Mouse (Mus musculus) gastrocnemius, postnatal 4 days (tissue): Measurements from ENCODE around the gene Psapl1. TPM values are rescaled to one million over a fixed set of nuclear protein-coding genes. Genes with fewer than 3 reads are reported as not detected.
"Not testable (repeated sequence)": the region's sequence is repeated elsewhere in the genome, so short reads cannot be mapped to it uniquely, and the experiment has no call there.

Source experiments
- DNase-seq, 2 experiments: peaks; one replicate each; pipeline ENCODE4 v3.0.0; 2021 to 2022; ENCODE audit warnings: low spot score in 2 of 2, mixed read lengths in 2 of 2
- total RNA-seq, 2 experiments: library from RNA; stranded (reverse); gene quantifications; 2 replicates each; pipeline ENCODE4 v1.2.3; 2021

The Psapl1 gene
- total RNA-seq, 2 experiments from 2014 or later = 0.13 TPM; not detected in 1

- DNase-seq = no peak
Measured at GRCm38 (mm10) chr5:36202781-36203180, 1.0 kb upstream of the Psapl1 start.

- DNase-seq = no peak
Measured at GRCm38 (mm10) chr5:36203421-36203820, 400 bp upstream of the Psapl1 start.

- DNase-seq = no peak
Measured at GRCm38 (mm10) chr5:36205397-36205796, 1.6 kb downstream of the Psapl1 start.

- DNase-seq = no peak
Measured at GRCm38 (mm10) chr5:36208803-36209202, 5.0 kb downstream of the Psapl1 start.

GRCm38 (mm10) chr5:36213310-36213709 lies 9.5 kb downstream of the Psapl1 start:
- DNase-seq = no peak

GRCm38 (mm10) chr5:36220105-36220504 lies 16.3 kb downstream of the Psapl1 start:
- DNase-seq = no peak

- DNase-seq = no peak
Measured at GRCm38 (mm10) chr5:36220626-36221025, 16.8 kb downstream of the Psapl1 start.

GRCm38 (mm10) chr5:36223787-36224186 lies 20.0 kb downstream of the Psapl1 start:
- DNase-seq = peak; percentile 55 to 73

- DNase-seq = no peak
Measured at GRCm38 (mm10) chr5:36225855-36226254, 22.0 kb downstream of the Psapl1 start.

GRCm38 (mm10) chr5:36226296-36226695 lies 22.5 kb downstream of the Psapl1 start:
- DNase-seq = peak in 1 of 2 experiments; percentile 45

- DNase-seq = no peak
Measured at GRCm38 (mm10) chr5:36228405-36229370, 24.9 kb downstream of the Psapl1 start.

GRCm38 (mm10) chr5:36230301-36230780 lies 26.5 kb downstream of the Psapl1 start:
- DNase-seq = no peak

- DNase-seq = not testable (repeated sequence)
Measured at GRCm38 (mm10) chr5:36237526-36237925, 33.7 kb downstream of the Psapl1 start.

- no peak for DNase-seq
Measured at GRCm38 (mm10) chr5:36248022-36248421, 44.2 kb downstream of the Psapl1 start.

GRCm38 (mm10) chr5:36252746-36253504 lies 49.1 kb downstream of the Psapl1 start:
- DNase-seq = peak in 1 of 2 experiments; percentile 43

GRCm38 (mm10) chr5:36254642-36255516 lies 51.1 kb downstream of the Psapl1 start:
- no peak for DNase-seq

Other genes with a start within 250 kb of the Psapl1 start
- gene Sorcs2, start 194.1 kb downstream of the Psapl1 start, total RNA-seq = 10 to 100 TPM; 35.8 to 38.1 TPM